Mouse (Mus musculus) cerebellum, adult (tissue): ENCODE measurements around the gene Ankrd13d.
A peak's percentile ranks its signal among the peaks of the same experiment; 100 is the strongest.

Source experiments
- ATAC-seq: cut with Nextera tagmentation; 2 replicates; pipeline ENCODE4 v1.9.2; 2017; ENCODE audit warnings: mild to moderate bottlenecking, moderate library complexity, mixed read lengths; ENCODE audit not compliant: insufficient number of reproducible peaks, low FRiP score, low TSS enrichment

Gene Ankrd13d

GRCm38 (mm10) chr19:4301735-4302651, 19.1 kb upstream of the Ankrd13d start:
- ATAC-seq, result no peak

GRCm38 (mm10) chr19:4300852-4301734, 18.2 kb upstream of the Ankrd13d start:
- no peak for ATAC-seq

GRCm38 (mm10) chr19:4300271-4300704, 17.4 kb upstream of the Ankrd13d start:
- ATAC-seq, result no peak

- ATAC-seq, result no peak
Measured at GRCm38 (mm10) chr19:4299574-4300270, 16.8 kb upstream of the Ankrd13d start.

GRCm38 (mm10) chr19:4299126-4299525, 16.2 kb upstream of the Ankrd13d start:
- no peak for ATAC-seq

GRCm38 (mm10) chr19:4298322-4299121, 15.6 kb upstream of the Ankrd13d start:
- ATAC-seq, result no peak

- ATAC-seq, result no peak
Measured at GRCm38 (mm10) chr19:4297851-4298250, 14.9 kb upstream of the Ankrd13d start.

- no peak for ATAC-seq
Measured at GRCm38 (mm10) chr19:4296611-4297010, 13.7 kb upstream of the Ankrd13d start.

- no peak for ATAC-seq
Measured at GRCm38 (mm10) chr19:4295391-4295790, 12.5 kb upstream of the Ankrd13d start.

GRCm38 (mm10) chr19:4294381-4295097, 11.6 kb upstream of the Ankrd13d start:
- ATAC-seq, result no peak

GRCm38 (mm10) chr19:4291161-4291560, 8.2 kb upstream of the Ankrd13d start:
- no peak for ATAC-seq

- ATAC-seq, result no peak
Measured at GRCm38 (mm10) chr19:4290749-4291148, 7.8 kb upstream of the Ankrd13d start.

GRCm38 (mm10) chr19:4283653-4284052, 716 bp upstream of the Ankrd13d start:
- no peak for ATAC-seq

- ATAC-seq, result no peak
Measured at GRCm38 (mm10) chr19:4280425-4280824, 2.5 kb downstream of the Ankrd13d start.

GRCm38 (mm10) chr19:4279487-4279886, 3.5 kb downstream of the Ankrd13d start:
- no peak for ATAC-seq

GRCm38 (mm10) chr19:4270972-4271371, 12.0 kb downstream of the Ankrd13d start:
- no peak for ATAC-seq

GRCm38 (mm10) chr19:4270187-4270586, 12.8 kb downstream of the Ankrd13d start:
- ATAC-seq, result no peak

- peak; percentile 78 for ATAC-seq
Measured at GRCm38 (mm10) chr19:4268566-4269361, 14.2 kb downstream of the Ankrd13d start, which contains the start of gene Ssh3. Gene Ssh3, minus strand, starts transcription at chr19:4269180.
